8 mouse cellular contexts compared by ENCODE assay signal in genomic region chr6:65672131-65673031, GRCm38 (mm10). TPM values are rescaled to one million over a fixed set of nuclear protein-coding genes. Genes with fewer than 3 reads are reported as not detected.
DNase-seq lines count a peak whose midpoint lies in the region; ATAC-seq lines count a peak whose summit lies in the region.

No protein-coding gene starts in this region.

- no peaks in the 10 kb centered on the region for H3K36me3 ChIP-seq in heart, embryonic 12.5 days

- H3K27ac ChIP-seq in heart, embryonic 12.5 days (ENCODE audit: poor library complexity, severe bottlenecking), result no peak overlapping the region

- H3K9me3 ChIP-seq in heart, embryonic 12.5 days (replicated peaks), result no peaks in the 10 kb centered on the region

- peak overlapping the region; percentile 77 for H3K9ac ChIP-seq in heart, embryonic 12.5 days

- H3K4me2 ChIP-seq in heart, embryonic 12.5 days, result peak overlapping the region; percentile 86

- under 1% methylated on average over 57 of the region's 57 CpGs for WGBS in heart, embryonic 12.5 days

- peak; percentile 7 for DNase-seq in ovary, postnatal 10 days (ENCODE audit: low spot score)
- no peak for DNase-seq in ovary, adult 18-20 months (ENCODE audit: low spot score)
- DNase-seq in cerebellum, postnatal 36 days, result peak; percentile 11 to 17
- peak; percentile 46 for DNase-seq in kidney, postnatal 10 days
- DNase-seq in lung, postnatal 25 days (ENCODE audit: low spot score), result peak; percentile 16
- DNase-seq in ovary, postnatal 14 days (ENCODE audit: low spot score), result peak; percentile 4
- DNase-seq in c-Kit-positive CD71-positive TER-119-positive erythroid progenitor cells, embryonic 14.5 days (ENCODE audit: low spot score), result no peak

- H3K27me3 ChIP-seq in heart, embryonic 12.5 days (replicated peaks), result peaks cover 11% of the 10 kb centered on the region

- ATAC-seq in heart, embryonic 12.5 days (ENCODE audit: insufficient number of reproducible peaks, low FRiP score), result peak; percentile 58

- H3K4me1 ChIP-seq in heart, embryonic 12.5 days (replicated peaks), result 0 out of 2 replicates have a peak, but pooled peaks cover 3% of the 10 kb centered on the region

- peak overlapping the region; percentile 75 for H3K4me3 ChIP-seq in heart, embryonic 12.5 days

RNA-seq across cellular contexts. Expression of gene Ndnf, which starts 1.0 kb away (rescaled TPM):
- polyA plus RNA-seq in heart, embryonic 12.5 days (2016; fragmentation: Nextera tagmentation; extraction: Ambion mirVana), result 1.6 and 2.0 TPM in 2 replicates

Comparison
In these comparisons a context has a peak if more than half of its experiments do, and no peak if none do; other contexts are left out.
1. DNase-seq: peak in ovary, postnatal 10 days (single experiment), cerebellum, postnatal 36 days (2 of 2), kidney, postnatal 10 days (single experiment), lung, postnatal 25 days (single experiment) and ovary, postnatal 14 days (single experiment); none in ovary, adult 18-20 months (single experiment) and c-Kit-positive CD71-positive TER-119-positive erythroid progenitor cells, embryonic 14.5 days (single experiment).